Mouse (Mus musculus) c-Kit-negative CD71-positive TER-119-positive erythroid progenitor cells, embryonic 14.5 days (primary cell): ENCODE data around the gene Smagp.
A peak's percentile ranks its signal among the peaks of the same experiment; 100 is the strongest.

ENCODE experiments used
- DNase-seq: peaks from one replicate; pipeline ENCODE4 v3.0.0-alpha.2; 2013; ENCODE audit warnings: low read depth, low spot score

Gene Smagp

DNA sequence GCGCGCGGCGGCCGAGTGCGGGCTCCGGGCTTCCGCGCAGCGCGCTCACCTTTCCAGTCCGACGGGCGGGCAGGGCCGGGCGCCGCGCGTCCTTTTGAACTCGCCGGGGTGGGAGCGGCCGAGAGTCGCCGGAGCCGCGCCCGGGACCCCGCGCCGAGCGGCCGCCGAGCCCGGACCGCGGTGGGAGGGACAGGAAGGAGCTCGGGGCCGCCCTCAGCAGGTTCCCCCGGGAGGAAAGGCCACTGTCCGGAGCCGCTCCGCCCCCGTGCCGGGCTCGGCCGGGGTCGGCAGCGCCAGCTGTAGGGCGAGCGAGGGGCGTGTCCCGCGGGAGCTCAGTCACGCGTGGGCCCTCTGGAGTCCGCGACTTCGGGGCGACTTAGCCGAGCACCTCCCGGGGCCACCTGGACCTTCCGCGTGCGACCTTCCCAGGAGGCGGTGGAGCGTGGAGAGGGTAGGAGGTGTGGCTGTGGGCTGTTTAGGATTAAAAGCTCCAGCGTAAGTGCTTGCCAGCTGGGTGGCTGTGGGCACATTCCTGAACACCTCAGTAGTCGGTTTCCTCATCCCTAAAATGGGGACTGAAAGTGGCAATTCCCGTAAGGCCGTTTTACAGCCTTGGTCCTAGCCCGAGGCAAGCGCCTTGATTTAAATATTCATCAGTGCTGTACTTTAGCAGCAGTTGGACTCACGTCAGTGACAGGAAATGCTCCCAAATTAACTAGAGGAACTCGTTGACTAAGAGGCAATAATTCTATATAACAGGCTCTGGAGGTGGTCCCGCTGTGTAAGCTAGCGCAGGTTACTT lies at the start of gene Smagp:
Gene Smagp (minus strand): TSS at position 241 of the 802 bp plus-strand sequence.
- DNase-seq = no peak

- DNase-seq = no peak
Measured at GRCm38 (mm10) chr15:100686434-100686833, 49.7 kb upstream of the Smagp start.

DNA sequence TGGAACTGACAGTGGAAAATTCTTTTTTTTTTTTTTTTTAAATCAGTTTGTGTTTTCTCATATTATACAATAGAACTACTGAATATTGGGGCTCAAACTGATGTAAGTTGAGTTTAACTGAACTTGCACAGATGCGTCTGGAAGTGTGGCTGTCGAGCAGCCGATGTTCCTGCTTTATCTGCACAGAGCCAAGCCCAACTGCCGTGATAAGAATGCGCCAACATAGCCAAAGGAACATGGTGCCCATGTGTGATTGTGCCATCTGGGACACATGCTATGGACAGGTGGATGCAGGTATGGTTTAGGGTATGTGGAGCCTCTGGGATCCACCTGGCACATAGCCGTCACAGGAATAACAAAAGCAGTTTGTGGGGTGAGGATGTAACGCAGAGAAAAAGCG lies 49.1 kb upstream of the Smagp start:
- no peak for DNase-seq

DNA sequence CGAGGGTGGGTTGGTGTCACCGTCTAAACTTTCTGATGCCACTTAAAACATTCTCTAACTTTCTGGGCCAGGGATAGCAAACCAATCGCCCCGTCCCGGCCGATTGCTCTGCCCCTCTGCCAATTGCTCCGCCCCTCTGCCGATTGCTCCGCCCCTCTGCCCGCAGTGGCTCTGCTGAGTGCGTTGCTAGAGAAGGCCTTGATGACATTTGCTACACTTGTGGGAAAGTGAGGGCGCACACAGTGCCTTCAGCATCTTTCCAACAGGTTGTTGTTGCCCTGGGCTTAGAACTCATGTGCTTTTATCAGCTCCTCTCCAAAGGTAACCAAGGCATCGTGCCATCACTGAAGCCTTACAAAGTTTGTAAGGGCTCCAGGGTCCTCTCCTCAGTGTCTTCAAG lies 48.5 kb upstream of the Smagp start:
- DNase-seq = no peak

DNA sequence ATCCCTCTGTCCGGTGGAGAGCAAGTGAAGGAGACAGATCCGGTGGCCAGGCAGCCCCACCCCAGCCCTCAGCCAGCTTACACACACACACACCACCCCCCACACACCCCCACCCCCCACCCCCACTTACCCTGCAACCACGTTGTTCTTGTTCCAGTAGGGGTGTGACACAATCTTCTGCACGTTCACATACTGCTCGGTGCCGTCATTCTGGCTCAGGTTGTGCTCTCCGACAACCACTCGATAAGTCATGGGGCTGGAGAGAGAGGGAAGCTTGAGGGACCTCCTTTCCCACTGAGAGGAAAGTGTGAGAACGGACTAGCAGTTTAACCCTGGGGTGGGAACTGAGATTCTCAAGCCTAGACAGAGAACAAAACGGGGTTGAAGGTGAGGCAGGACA lies 47.7 kb upstream of the Smagp start:
- no peak for DNase-seq

GRCm38 (mm10) chr15:100683041-100683440 lies 46.3 kb upstream of the Smagp start:
- peak; percentile 58 for DNase-seq

DNA sequence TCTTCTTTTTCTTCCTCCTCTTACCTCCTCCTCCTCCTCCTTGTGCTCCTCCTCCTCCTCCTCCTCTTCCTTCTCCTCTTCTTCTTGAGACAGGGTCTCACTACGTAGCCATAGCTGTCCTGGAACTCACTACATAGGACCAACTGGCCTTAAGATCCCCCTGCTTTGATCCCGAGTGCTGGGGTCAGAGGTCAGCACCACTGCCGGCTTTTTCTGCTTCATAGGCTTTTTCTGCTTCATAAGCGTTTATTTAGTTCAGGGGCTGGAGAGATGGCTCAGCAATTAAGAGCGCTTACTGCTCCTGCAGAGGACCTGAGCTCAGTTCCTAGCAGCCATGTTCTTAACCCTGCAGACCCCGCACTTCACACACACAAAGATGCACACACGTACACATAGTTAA lies 45.0 kb upstream of the Smagp start:
- no peak for DNase-seq

DNA sequence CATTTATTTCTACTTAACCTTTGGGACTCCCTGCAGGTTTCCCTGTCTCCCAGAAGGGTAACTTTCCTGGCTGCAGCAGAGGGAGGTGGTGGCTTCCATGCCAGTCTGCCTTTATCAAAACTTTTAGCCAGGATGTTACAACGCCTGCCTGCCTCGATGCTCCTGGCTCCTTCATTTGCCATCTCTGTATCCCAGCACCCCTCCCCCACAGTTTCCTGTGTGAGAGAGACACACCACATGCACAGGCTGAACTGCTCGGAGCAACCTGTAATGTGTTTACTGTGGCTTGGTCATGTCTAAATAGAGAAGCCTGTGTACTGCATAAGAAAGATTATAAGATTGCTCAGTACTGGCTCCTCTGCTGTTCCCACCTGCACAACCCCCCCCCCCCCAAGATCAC lies 43.6 kb upstream of the Smagp start:
- no peak for DNase-seq

DNA sequence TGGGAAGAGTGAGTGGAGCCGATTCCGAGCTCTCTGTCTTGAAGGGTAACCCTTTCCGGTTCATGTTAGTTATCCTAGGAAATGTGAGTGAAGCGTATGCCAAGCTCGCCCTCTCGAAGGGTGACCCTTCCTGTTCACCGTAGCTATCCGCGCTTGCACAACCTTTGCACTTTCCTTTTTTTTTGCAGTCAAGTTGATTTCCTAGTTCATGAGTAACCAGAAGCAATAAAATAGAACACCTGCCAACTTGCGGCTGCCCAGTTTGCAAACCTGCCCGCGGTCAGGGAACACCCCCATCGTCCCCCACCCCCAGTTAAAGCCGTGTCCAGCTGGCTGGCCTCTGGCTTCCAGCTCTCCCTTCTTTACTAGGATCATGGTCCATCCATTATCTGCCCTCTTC lies 42.3 kb upstream of the Smagp start:
- DNase-seq = no peak

DNA sequence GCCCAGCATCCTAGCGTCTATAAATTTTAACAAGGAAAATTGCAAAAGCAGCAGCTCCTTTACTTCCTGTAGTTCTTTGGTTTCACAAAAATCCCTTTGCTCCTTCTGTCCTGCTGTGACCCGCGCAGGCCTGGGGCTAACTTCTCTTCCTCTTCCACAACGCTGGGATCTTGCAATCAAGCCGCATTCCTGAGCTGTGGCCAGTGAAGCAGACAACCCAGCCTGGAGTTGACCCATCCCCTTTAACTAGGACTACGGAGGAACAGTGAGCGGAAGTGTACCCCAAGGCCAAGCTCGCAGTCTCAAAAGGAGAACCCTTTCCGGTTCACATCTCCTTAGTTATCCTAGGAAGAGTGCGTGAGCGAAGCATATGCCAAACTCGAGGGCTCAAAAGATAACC lies 41.8 kb upstream of the Smagp start:
- DNase-seq = no peak

DNA sequence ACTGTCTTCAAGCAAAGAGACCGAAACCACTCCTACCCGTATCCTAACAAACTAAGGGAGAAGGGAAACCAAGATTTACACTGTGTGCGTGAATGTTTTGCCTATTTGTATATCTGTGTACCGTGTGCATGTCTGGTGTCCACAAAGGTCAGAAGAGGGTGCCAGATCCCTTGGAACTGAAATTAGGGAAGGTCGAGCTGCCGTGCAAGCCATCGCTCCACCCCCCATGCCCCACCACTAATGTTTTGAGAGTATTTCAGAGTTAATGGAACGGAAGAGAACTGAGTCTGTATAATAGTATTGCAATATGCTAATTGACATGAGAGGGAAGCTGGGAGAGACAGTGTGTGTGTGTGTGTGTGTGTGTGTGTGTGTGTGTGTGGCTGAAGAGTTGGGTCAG lies 40.9 kb upstream of the Smagp start:
- DNase-seq = no peak

- DNase-seq = no peak
Measured at GRCm38 (mm10) chr15:100676521-100676920, 39.8 kb upstream of the Smagp start.

GRCm38 (mm10) chr15:100675486-100675885 lies 38.7 kb upstream of the Smagp start:
- DNase-seq = no peak

DNA sequence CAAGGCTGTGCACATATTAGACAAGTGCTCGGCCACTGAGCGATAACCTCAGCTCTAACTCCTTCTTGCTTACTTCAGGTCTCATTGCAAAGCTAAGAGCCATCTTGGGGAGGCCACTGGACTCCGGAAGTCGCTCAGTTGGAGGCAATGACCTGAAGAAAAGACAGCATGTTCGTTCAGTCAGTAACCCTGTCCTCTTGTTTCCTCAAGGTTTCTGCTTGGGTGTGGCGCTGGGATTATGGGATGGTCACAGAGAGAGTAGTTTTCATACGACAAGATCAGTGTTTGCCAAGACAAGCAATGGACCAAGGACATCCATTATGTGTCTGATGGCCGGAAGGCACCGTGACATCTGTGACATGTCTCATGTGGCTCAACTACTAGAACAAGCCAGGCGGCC lies 37.8 kb upstream of the Smagp start:
- DNase-seq = no peak

DNA sequence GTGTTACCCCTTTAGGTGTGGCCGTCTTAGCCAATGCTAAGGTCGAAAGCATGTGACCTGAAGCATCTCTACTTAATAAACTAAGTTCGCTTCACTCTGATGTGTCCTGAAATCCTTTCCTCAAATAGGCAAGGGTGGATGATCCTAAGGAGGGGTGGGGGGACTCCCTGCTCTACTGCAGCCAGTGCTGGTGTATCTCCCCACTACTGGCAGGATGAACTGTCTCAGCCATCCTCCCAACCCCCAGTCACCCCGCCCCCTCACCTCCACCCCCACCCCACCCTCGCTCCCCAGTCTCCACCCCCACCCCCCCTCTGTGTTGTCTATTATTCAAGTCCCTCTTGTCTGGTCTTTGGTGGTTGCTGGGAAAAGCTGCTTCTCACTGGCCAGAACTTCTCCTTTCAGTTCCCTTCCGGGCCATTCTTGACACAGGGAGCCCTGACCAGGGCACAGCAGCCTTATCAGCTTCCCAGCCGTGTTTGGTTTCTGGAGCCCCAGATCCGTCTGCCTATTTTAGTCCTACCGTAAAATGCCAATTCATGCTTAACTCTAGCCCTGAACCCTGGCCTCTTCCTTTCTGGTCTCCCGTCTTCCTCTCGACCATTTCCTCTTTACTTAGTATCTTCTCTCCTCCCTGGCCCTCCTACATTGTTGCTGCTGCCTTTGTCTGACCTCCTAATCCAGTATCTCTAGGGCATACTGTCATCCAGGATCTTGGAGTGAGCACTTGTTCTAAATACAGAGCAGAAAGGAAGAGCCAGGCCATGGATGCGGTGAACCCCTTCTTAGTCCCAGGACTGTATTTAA lies 37.0 kb upstream of the Smagp start:
- peak; percentile 38 for DNase-seq

DNA sequence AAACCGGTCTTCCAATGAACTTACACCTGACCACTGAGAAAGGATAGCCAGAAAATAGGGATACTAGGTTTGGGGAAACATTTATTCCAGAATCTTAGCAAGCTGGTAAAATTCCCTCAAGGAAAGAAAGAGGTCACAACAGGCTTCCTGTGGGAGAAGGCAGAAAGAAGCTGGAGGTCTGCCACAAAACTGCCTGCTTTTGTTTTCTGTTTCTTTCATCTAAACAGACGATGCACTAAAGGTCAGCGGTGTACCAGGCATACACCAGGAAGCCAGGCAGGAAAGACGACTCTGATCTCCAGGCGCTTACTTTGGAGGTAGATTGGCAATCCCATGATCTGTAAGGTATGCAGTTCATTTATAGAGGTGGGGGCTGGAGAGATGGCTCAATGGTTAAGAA lies 34.1 kb upstream of the Smagp start:
- no peak for DNase-seq

GRCm38 (mm10) chr15:100670004-100670403 lies 33.3 kb upstream of the Smagp start:
- DNase-seq = no peak

DNA sequence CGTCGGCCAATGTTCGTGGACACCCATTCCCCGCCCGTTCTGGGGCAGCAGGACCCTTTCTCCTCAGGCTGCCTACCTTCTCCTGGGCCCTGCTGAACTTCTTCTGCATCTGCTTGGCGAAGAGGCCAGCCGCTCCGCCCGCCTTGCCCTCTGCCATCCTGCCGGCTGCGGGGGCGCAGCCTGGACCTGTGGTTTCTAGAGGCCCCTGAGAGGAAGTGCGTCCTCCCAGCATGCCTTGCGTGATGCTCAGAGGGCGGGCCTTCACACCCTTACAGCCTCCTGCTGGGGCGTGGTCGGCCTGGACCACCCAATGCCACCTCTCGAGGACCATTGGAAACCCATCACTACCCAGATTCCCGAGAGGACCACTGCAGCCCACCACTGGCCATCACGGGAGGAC lies 32.6 kb upstream of the Smagp start, which contains the start of gene Bin2:
Gene Bin2 (minus strand): TSS at position 217 of the 400 bp plus-strand sequence.
- DNase-seq = no peak

DNA sequence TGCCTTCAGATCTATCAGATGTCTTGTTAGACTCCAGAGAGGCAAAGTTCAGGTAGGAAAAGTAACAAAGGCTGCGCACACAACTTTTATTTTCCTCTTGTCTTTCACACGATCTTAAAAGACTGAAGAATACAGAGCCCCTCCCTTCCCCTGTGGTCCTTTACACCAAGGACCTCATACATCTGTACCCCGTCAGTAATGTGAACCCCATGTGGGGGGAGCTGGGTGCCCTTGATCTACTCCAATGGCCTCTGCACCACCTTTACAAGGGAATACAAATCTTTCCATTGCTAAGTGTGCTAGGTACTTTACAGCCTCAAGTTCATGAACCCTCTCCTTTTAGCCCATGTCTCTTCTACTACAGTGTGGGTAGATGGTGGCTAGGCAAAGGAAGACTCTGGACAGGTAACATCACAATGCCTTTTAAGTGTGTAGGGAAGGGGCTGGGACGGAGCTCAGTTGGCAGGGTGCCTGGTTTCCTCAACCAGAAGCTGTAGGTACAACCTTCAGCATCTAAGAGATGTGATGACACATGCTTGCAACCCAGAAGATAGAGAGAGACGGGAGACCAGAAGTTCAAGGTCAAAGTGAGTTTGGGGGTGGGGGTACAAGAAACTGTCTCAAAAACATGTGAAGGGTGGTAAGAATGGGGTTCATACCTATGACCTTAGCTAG lies 31.3 kb upstream of the Smagp start:
- DNase-seq = no peak

- DNase-seq = no peak
Measured at GRCm38 (mm10) chr15:100667420-100667819, 30.7 kb upstream of the Smagp start.

GRCm38 (mm10) chr15:100666851-100667250 lies 30.1 kb upstream of the Smagp start:
- DNase-seq = no peak

DNA sequence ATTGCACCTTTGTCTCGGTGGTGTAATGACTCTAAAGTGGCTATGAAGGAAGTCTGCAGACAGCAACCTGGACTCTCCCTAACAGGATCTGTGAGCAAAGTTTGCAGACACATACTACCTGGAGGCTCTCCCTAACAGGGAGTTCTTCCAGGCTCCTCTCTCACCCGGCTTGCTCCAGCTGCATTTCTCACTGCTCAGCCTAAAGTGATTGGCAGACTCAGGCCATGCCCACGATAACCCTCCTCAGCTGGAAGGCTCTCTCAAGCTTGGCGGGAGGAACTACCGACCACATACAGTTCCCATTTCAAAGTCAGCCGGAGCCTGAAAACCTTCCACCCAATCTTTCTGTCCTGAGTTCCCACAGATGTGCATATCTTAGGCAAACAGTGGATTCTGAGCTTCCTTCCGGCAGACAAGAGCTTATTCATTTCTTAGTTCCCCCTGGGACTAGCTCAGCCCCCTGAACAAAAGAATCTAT lies 29.5 kb upstream of the Smagp start:
- DNase-seq = no peak
